Mouse (Mus musculus) induced T-regulatory cell, adult 2 months (primary cell): Measurements from ENCODE around the gene Olfr1043.
"Not testable (repeated sequence)": the region's sequence is repeated elsewhere in the genome, so short reads cannot be mapped to it uniquely, and the experiment has no call there.

ENCODE experiments used
- DNase-seq: peaks from one replicate; pipeline ENCODE4 v3.0.0-alpha.2; 2012; ENCODE audit warnings: low read depth

The Olfr1043 gene

DNA sequence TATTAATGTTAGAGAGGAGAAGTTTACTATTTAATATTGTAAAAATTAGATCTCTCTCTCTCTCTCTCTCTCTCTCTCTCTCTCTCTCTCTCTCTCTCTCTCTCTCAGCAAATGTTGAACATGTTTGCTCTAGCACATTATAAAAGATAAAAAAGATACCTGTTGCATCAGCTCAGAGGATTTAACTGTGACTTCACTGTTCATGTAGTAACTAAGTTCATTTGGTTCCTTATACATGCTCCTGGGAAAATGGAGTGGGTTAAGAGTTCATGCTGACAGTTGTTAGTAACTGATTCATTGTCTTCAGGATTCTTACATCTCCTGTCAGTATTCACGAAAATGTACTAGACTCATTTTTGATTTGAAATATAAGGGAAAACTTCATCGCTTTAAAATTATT is at the start of gene Olfr1043:
TSS of gene Olfr1043 (minus strand) at position 101 of the 400 bp plus-strand sequence.
- no peak for DNase-seq

DNA sequence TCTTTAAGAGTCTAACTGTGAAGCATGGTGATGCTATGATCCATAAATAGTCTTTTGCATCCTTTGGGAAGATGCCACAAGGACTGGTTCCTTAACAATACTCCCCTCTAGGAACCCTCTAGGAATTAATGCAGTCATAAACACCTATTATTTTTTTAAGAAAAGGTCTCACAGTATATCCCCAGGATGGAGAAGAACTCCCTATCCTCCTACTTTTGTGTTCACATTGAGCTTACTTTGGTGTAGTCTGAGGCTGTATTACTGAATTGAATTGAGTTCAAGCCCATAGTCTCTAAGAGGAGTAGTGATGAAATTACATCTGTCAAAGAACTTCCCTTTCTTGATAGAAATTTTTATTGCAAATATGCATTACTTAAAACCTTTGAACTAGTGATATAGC is 35.6 kb upstream of the Olfr1043 start, which contains the start of gene Olfr1045:
TSS of gene Olfr1045 (minus strand) at position 101 of the 400 bp plus-strand sequence.
- DNase-seq: no peak

GRCm38 (mm10) chr2:86195863-86196262 is 28.5 kb upstream of the Olfr1043 start:
- DNase-seq: no peak

DNA sequence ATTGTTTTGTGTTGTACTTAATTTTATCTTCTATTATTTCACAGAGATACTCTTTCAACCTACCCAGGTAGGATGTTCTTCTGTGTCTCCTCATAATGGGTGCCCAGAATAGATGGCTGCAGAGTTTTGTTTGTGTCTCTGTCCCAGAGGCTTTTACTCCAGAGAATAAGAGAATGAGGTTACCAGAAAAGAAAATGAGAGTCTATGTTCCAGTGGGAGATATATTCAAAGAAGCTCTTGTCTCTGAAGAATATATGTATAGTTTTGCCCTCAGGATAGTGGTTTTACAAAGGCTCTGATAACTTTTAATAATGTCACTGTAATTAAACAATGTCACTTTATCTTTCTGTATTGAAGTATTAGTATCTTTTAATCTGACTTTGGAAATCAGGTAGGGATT is 18.3 kb upstream of the Olfr1043 start, which contains the start of gene Olfr52:
TSS of gene Olfr52 (minus strand) at position 101 of the 400 bp plus-strand sequence.
- DNase-seq: no peak

GRCm38 (mm10) chr2:86179950-86180349 is 12.6 kb upstream of the Olfr1043 start:
- no peak for DNase-seq

DNA sequence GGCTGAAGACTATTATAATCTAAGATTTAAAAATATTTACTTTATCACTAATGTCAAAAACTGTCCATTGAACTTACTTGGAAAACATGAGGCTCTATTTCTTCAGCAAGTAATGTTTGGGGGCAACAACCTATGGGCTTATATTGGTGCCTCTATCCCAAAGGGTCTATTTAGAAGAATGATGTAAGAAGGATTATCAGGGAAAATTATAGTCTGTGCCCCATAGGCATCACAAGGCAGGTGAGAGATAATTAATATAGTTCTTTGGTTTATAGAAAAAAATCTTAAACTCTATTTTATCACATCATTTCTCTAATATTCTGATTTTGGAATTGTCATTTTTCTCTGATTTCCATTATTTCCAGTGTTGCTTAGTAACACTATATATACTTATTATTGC is 10.4 kb upstream of the Olfr1043 start, which contains the start of gene Olfr1044:
TSS of gene Olfr1044 (minus strand) at position 101 of the 400 bp plus-strand sequence.
- no peak for DNase-seq

DNA sequence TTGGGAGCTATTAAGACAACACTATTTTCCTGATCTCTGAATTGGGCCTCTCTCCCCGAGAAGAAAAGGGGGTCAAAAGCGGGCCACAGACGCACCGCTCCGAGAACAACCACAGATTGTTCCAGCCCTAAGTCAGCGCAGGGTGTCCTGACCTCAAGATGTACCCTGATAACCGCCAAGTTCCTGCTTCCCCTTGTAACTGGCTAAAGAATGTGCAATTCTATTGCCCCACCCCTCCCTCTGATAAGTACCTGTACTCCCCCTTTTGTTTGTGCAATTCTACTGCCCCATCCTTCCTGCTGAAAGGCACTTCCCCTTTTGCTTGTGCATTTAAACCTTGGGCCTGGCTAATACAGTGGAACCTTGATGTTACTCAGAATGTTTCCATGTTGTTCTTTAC is 8.1 kb upstream of the Olfr1043 start:
- not testable (repeated sequence) for DNase-seq

DNA sequence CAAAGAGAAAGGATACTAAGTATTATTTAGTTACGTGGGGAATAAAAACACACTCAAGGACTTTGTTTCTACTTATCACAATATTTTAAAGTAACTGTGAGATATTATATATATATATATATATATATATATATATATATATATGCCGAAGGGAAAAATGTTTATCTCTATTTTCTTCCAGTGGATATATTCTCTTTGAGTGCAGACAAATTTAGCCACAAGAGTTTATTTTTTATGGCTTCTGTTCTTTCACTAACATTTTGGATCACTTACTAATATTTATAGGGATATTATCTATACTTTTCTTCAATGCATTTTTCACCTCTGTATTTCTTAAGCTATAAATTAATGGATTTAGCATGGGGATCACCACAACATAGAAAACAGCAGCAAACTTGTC is 5.6 kb downstream of the Olfr1043 start, which contains the start of gene Olfr1042:
TSS of gene Olfr1042 (minus strand) at position 101 of the 400 bp plus-strand sequence.
- DNase-seq: no peak

DNA sequence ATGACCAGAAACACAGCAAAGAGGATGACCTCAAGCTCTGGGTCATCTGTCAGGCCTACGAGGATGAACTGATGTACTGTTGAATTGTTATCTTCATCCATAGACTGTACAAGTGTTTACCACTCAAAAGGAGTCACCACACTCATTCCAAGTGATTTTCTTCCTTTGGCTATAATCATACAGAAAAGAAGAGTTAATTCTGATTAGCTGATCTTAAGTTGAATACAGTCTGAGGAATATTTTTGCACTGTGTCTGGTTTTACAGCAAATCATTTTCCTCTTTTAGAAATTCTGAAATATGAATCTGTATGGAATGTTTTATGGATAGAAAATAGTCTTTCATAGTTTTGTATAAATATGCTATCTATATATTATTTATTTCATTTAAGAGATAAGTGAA is 20.7 kb downstream of the Olfr1043 start, which contains the start of gene Olfr1040:
TSS of gene Olfr1040 (minus strand) at position 101 of the 400 bp plus-strand sequence.
- DNase-seq: no peak

DNA sequence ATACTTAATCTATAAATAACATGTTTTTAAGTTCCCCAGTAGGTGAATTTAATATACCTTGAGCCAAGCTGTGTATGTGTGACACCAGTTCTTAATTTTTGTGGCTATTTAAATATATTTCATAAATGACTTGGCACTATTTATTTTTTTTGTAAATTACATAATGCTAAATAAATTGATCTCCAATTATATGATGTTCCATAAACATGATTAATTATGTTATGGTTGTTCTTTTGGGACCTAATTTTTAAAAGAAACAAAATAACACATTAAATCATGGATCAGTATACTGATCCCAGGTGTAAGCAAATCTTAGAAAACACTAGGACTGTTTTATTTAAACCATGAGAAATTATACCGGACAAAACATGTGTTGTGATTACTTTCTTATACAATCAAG is 31.5 kb downstream of the Olfr1043 start, which contains the start of gene Olfr1039:
TSS of gene Olfr1039 (minus strand) at position 101 of the 400 bp plus-strand sequence.
- no peak for DNase-seq
